Mouse (Mus musculus): ENCODE measurements around the gene Ppard.

The Ppard gene

GRCm38 (mm10) chr17:28287980-28288379 lies 55.5 kb downstream of the Ppard start:
- DNase-seq = peak; percentile 61

- DNase-seq = no peak
Measured at GRCm38 (mm10) chr17:28290262-28290661, 57.8 kb downstream of the Ppard start.

- no peak for DNase-seq
Measured at GRCm38 (mm10) chr17:28290671-28291070, 58.2 kb downstream of the Ppard start.

GRCm38 (mm10) chr17:28291346-28291745 lies 58.8 kb downstream of the Ppard start:
- DNase-seq = no peak

- no peak for DNase-seq
Measured at GRCm38 (mm10) chr17:28293716-28294115, 61.2 kb downstream of the Ppard start.

GRCm38 (mm10) chr17:28294449-28295333 lies 62.2 kb downstream of the Ppard start:
- no peak for DNase-seq

GRCm38 (mm10) chr17:28298888-28299287 lies 66.4 kb downstream of the Ppard start:
- no peak for DNase-seq

- no peak for DNase-seq
Measured at GRCm38 (mm10) chr17:28299669-28300320, 67.3 kb downstream of the Ppard start.

- DNase-seq = no peak
Measured at GRCm38 (mm10) chr17:28300323-28300722, 67.8 kb downstream of the Ppard start.

GRCm38 (mm10) chr17:28300850-28301249 lies 68.3 kb downstream of the Ppard start:
- no peak for DNase-seq

- no peak for DNase-seq
Measured at GRCm38 (mm10) chr17:28305172-28305571, 72.7 kb downstream of the Ppard start.

- DNase-seq = peak; percentile 91
Measured at GRCm38 (mm10) chr17:28308297-28309195, 76.0 kb downstream of the Ppard start.

- DNase-seq = no peak
Measured at GRCm38 (mm10) chr17:28310831-28311230, 78.3 kb downstream of the Ppard start.

GRCm38 (mm10) chr17:28311366-28312132 lies 79.0 kb downstream of the Ppard start:
- DNase-seq = no peak

GRCm38 (mm10) chr17:28312232-28313211 lies 80.0 kb downstream of the Ppard start:
- DNase-seq = peak; percentile 49

- DNase-seq = peak; percentile 94
Measured at GRCm38 (mm10) chr17:28313212-28313879, 80.8 kb downstream of the Ppard start, which contains the start of gene Fance. TSS of gene Fance (plus strand) at chr17:28313519.

- DNase-seq = no peak
Measured at GRCm38 (mm10) chr17:28313880-28314225, 81.4 kb downstream of the Ppard start.

GRCm38 (mm10) chr17:28315611-28316160 lies 83.2 kb downstream of the Ppard start:
- no peak for DNase-seq

GRCm38 (mm10) chr17:28316476-28316875 lies 84.0 kb downstream of the Ppard start:
- DNase-seq = no peak

GRCm38 (mm10) chr17:28317091-28317490 lies 84.6 kb downstream of the Ppard start:
- DNase-seq = no peak
